Comparison of ENCODE assay signal across 1 mouse cellular context in the genomic region with DNA sequence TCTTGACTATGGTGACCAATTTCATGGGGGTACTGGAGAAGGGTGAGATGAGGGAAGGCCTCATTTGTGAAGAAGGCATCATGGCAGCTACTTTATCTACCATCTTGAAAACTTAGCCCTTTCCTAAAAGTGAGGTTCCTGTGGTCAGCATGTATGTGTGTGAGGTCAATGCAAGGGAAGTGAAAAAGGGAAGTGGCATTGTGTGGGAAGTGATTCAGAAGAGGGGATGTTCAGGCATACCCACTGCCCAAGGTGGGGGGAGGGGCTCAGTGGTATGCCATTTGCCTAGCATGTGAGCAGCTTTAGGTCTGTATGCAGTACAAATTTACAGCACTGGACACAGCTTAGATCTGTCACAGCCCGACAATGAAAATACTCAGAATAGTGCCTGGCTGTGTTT.
TF ChIP-seq lines count a peak whose summit lies in the region.

No protein-coding gene starts in this region.

TF ChIP-seq in MEL, 35 proteins besides CTCF, POLR2A, EP300 and RAD21:
- TF ChIP-seq GATA1 (IDR thresholded peaks at IDR 0.05; ENCODE audit: low read depth, low read length) = peak; percentile 52
- TF ChIP-seq ZC3H11A (IDR thresholded peaks at IDR 0.05; ENCODE audit: low read depth, low read length) = no peak
- peak; percentile 20; the same call in 1 of the 2 replicates for TF ChIP-seq RCOR1 (IDR thresholded peaks at IDR 0.05; ENCODE audit: low read depth, low read length)
- TF ChIP-seq HCFC1 (IDR thresholded peaks at IDR 0.05; ENCODE audit: low read depth, low read length) = no peak
- no peak for TF ChIP-seq BHLHE40 (IDR thresholded peaks at IDR 0.05; ENCODE audit: borderline replicate concordance, low read depth, low read length)
- no peak for TF ChIP-seq TBP (IDR thresholded peaks at IDR 0.05; ENCODE audit: low read depth, low read length)
- TF ChIP-seq TAL1 (IDR thresholded peaks at IDR 0.05; ENCODE audit: low read length) = no peak
- no peak for TF ChIP-seq SIN3A (IDR thresholded peaks at IDR 0.05; ENCODE audit: low read length)
- no peak for TF ChIP-seq CHD1 (IDR thresholded peaks at IDR 0.05; ENCODE audit: low read depth, low read length)
